Mouse (Mus musculus) myocyte (in vitro differentiated cells): Measurements from ENCODE around the gene Sfta2. TPM values are rescaled to one million over a fixed set of nuclear protein-coding genes. Genes with fewer than 3 reads are reported as not detected.

Experiments used
- H3K27me3 ChIP-seq: one replicate; pipeline ENCODE4 v1.6.1; 2011; ENCODE audit not compliant: control insufficient read depth, insufficient read depth, insufficient read length
- H3K36me3 ChIP-seq: one replicate; pipeline ENCODE4 v1.6.1; 2011; ENCODE audit not compliant: control insufficient read depth, insufficient read depth
- H3K4me2 ChIP-seq: one replicate; pipeline ENCODE4 v1.6.1; 2011; ENCODE audit warnings: low read depth, control low read depth
- H3K4me3 ChIP-seq: one replicate; pipeline ENCODE4 v1.5.1; 2011; ENCODE audit warnings: mild to moderate bottlenecking, control low read depth, moderate library complexity
- H3K79me2 ChIP-seq: one replicate; pipeline ENCODE4 v1.6.1; 2011; ENCODE audit not compliant: control insufficient read depth, insufficient read depth
- H3ac ChIP-seq: one replicate; pipeline ENCODE4 v1.6.1; 2011; ENCODE audit not compliant: control insufficient read depth, insufficient read length
- CEBPB ChIP-seq: IDR thresholded peaks from 2 replicates; pipeline ENCODE4 v1.6.1; 2011; ENCODE audit warnings: mild to moderate bottlenecking, moderate library complexity; ENCODE audit not compliant: poor library complexity, insufficient read depth, severe bottlenecking
- E2F4 ChIP-seq: IDR thresholded peaks from one replicate; pipeline ENCODE4 v1.6.1; 2011; ENCODE audit warnings: mild to moderate bottlenecking, control low read depth, moderate library complexity; ENCODE audit not compliant: insufficient read depth
- MAX ChIP-seq: IDR thresholded peaks from one replicate; pipeline ENCODE4 v1.6.1; 2011; ENCODE audit warnings: low read depth, mild to moderate bottlenecking, control low read depth
- MYOD1 ChIP-seq, 3 experiments: IDR thresholded peaks; one replicate each; pipeline ENCODE4 v1.6.1; 2011; ENCODE audit warnings: control low read depth in 2 of 3, low read depth in 2 of 3, mild to moderate bottlenecking in 2 of 3, moderate library complexity in 1 of 3; ENCODE audit not compliant: insufficient read length in 2 of 3, control insufficient read depth in 1 of 3
- MYOG ChIP-seq, 3 experiments: IDR thresholded peaks; one replicate each; pipeline ENCODE4 v1.6.1; 2011; ENCODE audit warnings: control low read depth in 2 of 3, low read depth in 2 of 3, mild to moderate bottlenecking in 2 of 3; ENCODE audit not compliant: insufficient read length in 2 of 3, control insufficient read depth in 1 of 3, insufficient read depth in 1 of 3
- POLR2A ChIP-seq: IDR thresholded peaks from one replicate; pipeline ENCODE4 v1.6.1; 2011; ENCODE audit warnings: low read depth, mild to moderate bottlenecking, control low read depth, moderate library complexity; ENCODE audit not compliant: insufficient read length
- POLR2AphosphoS2 ChIP-seq: IDR thresholded peaks from one replicate; pipeline ENCODE4 v1.6.1; 2011; ENCODE audit warnings: low read depth, control low read depth; ENCODE audit not compliant: insufficient read length
- REST ChIP-seq: IDR thresholded peaks from one replicate; pipeline ENCODE4 v1.6.1; 2011; ENCODE audit warnings: mild to moderate bottlenecking, control low read depth, moderate library complexity; ENCODE audit not compliant: insufficient read depth, insufficient read length
- SRF ChIP-seq: IDR thresholded peaks from one replicate; pipeline ENCODE4 v1.6.1; 2011; ENCODE audit warnings: low read depth; ENCODE audit not compliant: control insufficient read depth, insufficient read length
- TCF12 ChIP-seq: IDR thresholded peaks from one replicate; pipeline ENCODE4 v1.6.1; 2011; ENCODE audit warnings: mild to moderate bottlenecking, control low read depth; ENCODE audit not compliant: poor library complexity, insufficient read depth, severe bottlenecking
- TCF3 ChIP-seq: IDR thresholded peaks from one replicate; pipeline ENCODE4 v1.6.1; 2011; ENCODE audit warnings: low read depth, control low read depth; ENCODE audit not compliant: insufficient read length
- USF1 ChIP-seq: IDR thresholded peaks from one replicate; pipeline ENCODE4 v1.6.1; 2011; ENCODE audit warnings: low read depth, mild to moderate bottlenecking, control low read depth, moderate library complexity
- polyA plus RNA-seq: library from polyadenylated mRNA; unstranded; fragments of >200 nt; fragmentation: generic; extraction: Trizol; gene quantifications from one replicate; pipeline ENCODE4 v1.2.1, GENCODE M21; 2012; ENCODE audit warnings: missing spikeins

Sfta2 gene
- polyA plus RNA-seq, 1 experiment = not detected

DNA sequence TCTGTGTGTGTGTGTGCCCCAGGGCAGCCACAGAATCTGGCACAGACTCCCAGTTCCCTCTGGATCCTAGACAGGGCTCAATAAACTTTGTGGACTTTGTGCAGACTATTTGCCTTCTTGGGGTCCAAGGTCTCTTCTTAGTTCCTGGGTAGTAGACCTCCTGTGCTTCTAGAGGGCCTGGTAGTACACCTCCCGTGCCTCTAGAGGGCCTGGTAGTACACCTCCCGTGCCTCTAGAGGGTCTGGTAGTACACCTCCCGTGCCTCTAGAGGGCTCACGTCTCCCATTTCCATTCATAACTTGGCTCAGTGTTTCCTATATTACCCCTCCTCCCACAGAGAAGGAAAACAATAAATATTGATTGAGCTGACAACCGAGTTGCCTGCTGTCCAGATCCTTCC lies 44.5 kb upstream of the Sfta2 start:
- no peak overlapping the region for H3ac ChIP-seq
- H3K36me3 ChIP-seq = no peaks in the 10 kb centered on the region
- TF ChIP-seq USF1 (no peak), MAX (no peak), E2F4 (no peak), TCF12 (no peak), CEBPB (no peak), MYOD1 (IDR thresholded peaks at IDR 0.05; ENCODE audit: control insufficient read depth in 1 of 3, insufficient read length in 2 of 3, low read depth in 2 of 3) (no peak), POLR2A (no peak), SRF (no peak), TCF3 (no peak), POLR2AphosphoS2 (no peak), MYOG (IDR thresholded peaks at IDR 0.05; ENCODE audit: control insufficient read depth in 1 of 3, insufficient read depth in 1 of 3, insufficient read length in 2 of 3, low read depth in 2 of 3) (no peak), REST (no peak)
- no peaks in the 10 kb centered on the region for H3K79me2 ChIP-seq
- no peaks in the 10 kb centered on the region for H3K27me3 ChIP-seq
- H3K4me3 ChIP-seq = no peak overlapping the region
- H3K4me2 ChIP-seq = peak overlapping the region; percentile 94

- Histone ChIP-seq H3K27me3 (no peaks in the 10 kb centered on the region), H3K4me2 (peak overlapping the region; percentile 94), H3ac (no peak overlapping the region), H3K4me3 (no peak overlapping the region), H3K79me2 (no peaks in the 10 kb centered on the region), H3K36me3 (no peaks in the 10 kb centered on the region)
- TF ChIP-seq POLR2AphosphoS2 (peak; percentile 91), REST (no peak), SRF (no peak), TCF3 (no peak), MYOD1 (IDR thresholded peaks at IDR 0.05; ENCODE audit: control insufficient read depth in 1 of 3, insufficient read length in 2 of 3, low read depth in 2 of 3) (peak in 2 of 3 experiments; percentile 29 to 42), MYOG (IDR thresholded peaks at IDR 0.05; ENCODE audit: control insufficient read depth in 1 of 3, insufficient read depth in 1 of 3, insufficient read length in 2 of 3, low read depth in 2 of 3) (peak in 1 of 3 experiments; percentile 41), POLR2A (peak; percentile 35), USF1 (no peak), CEBPB (no peak), MAX (no peak), TCF12 (no peak), E2F4 (no peak)
Measured at GRCm38 (mm10) chr17:35557351-35557750, 44.0 kb upstream of the Sfta2 start.

DNA sequence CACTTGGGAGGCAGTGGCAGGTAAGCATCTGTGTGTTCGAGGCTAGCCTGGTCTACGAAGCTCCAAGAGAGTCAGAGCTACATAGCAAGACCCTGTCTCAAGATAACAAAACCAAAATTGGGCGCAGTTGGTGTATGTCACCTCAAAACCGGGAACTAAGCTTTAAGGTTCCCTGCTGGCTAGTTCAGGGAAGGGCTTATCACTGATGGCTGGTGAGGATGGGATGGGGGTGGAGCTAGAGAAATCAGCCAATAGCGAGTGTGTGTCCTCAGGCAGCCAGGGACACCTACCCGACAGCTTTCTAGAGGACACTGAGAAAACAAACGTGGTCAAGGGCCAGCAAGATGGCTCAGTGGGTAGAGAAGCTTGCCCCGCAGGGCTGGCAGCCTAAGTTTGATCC lies 43.1 kb upstream of the Sfta2 start:
- Histone ChIP-seq H3K27me3 (no peaks in the 10 kb centered on the region), H3K79me2 (no peaks in the 10 kb centered on the region), H3K4me3 (no peak overlapping the region), H3ac (no peak overlapping the region), H3K4me2 (no peak overlapping the region), H3K36me3 (no peaks in the 10 kb centered on the region)
- no peak for TF ChIP-seq USF1
- no peak for TF ChIP-seq CEBPB
- no peak for TF ChIP-seq POLR2AphosphoS2
- TF ChIP-seq SRF = no peak
- TF ChIP-seq TCF12 = no peak

GRCm38 (mm10) chr17:35567150-35567549 lies 34.2 kb upstream of the Sfta2 start, which contains the start of gene 2300002M23Rik:
Gene 2300002M23Rik (plus strand): TSS chr17:35567450.
- TF ChIP-seq CEBPB = no peak
- TF ChIP-seq MAX = no peak
- no peak for TF ChIP-seq SRF
- TF ChIP-seq USF1 = no peak
- no peak within 1 kb of the TSS for H3ac ChIP-seq
- peaks cover 17% of the 10 kb centered on the region for H3K27me3 ChIP-seq
- no peak within 1 kb of the TSS for H3K4me3 ChIP-seq
- no peak within 1 kb of the TSS for H3K4me2 ChIP-seq
- H3K79me2 ChIP-seq = no peaks in the 10 kb centered on the region
- no peaks in the 10 kb centered on the region for H3K36me3 ChIP-seq

- Histone ChIP-seq H3K4me2 (no peak overlapping the region), H3K4me3 (no peak overlapping the region), H3K36me3 (no peaks in the 10 kb centered on the region), H3ac (no peak overlapping the region), H3K79me2 (no peaks in the 10 kb centered on the region), H3K27me3 (peaks cover 17% of the 10 kb centered on the region)
- no peak for TF ChIP-seq MYOG (IDR thresholded peaks at IDR 0.05; ENCODE audit: control insufficient read depth in 1 of 3, insufficient read depth in 1 of 3, insufficient read length in 2 of 3, low read depth in 2 of 3)
- TF ChIP-seq SRF = no peak
- TF ChIP-seq POLR2AphosphoS2 = no peak
- no peak for TF ChIP-seq E2F4
- TF ChIP-seq REST = no peak
- no peak for TF ChIP-seq MYOD1 (IDR thresholded peaks at IDR 0.05; ENCODE audit: control insufficient read depth in 1 of 3, insufficient read length in 2 of 3, low read depth in 2 of 3)
- TF ChIP-seq TCF3 = no peak
- TF ChIP-seq POLR2A = no peak
Measured at GRCm38 (mm10) chr17:35567767-35568166, 33.6 kb upstream of the Sfta2 start.
